Mouse (Mus musculus) effector memory CD4-positive, alpha-beta T cell, adult 5 months (primary cell): ENCODE measurements around the gene Tyms. TPM values are rescaled to one million over a fixed set of nuclear protein-coding genes. Genes with fewer than 3 reads are reported as not detected.

Experiments used
- polyA plus RNA-seq: library from polyadenylated mRNA; unstranded; fragments of 100-300 nt; shearing (Covaris generic); gene quantifications from one replicate; pipeline ENCODE4 v1.2.1, GENCODE M21; 2017

Gene Tyms
- polyA plus RNA-seq: 12.8 TPM

DNA sequence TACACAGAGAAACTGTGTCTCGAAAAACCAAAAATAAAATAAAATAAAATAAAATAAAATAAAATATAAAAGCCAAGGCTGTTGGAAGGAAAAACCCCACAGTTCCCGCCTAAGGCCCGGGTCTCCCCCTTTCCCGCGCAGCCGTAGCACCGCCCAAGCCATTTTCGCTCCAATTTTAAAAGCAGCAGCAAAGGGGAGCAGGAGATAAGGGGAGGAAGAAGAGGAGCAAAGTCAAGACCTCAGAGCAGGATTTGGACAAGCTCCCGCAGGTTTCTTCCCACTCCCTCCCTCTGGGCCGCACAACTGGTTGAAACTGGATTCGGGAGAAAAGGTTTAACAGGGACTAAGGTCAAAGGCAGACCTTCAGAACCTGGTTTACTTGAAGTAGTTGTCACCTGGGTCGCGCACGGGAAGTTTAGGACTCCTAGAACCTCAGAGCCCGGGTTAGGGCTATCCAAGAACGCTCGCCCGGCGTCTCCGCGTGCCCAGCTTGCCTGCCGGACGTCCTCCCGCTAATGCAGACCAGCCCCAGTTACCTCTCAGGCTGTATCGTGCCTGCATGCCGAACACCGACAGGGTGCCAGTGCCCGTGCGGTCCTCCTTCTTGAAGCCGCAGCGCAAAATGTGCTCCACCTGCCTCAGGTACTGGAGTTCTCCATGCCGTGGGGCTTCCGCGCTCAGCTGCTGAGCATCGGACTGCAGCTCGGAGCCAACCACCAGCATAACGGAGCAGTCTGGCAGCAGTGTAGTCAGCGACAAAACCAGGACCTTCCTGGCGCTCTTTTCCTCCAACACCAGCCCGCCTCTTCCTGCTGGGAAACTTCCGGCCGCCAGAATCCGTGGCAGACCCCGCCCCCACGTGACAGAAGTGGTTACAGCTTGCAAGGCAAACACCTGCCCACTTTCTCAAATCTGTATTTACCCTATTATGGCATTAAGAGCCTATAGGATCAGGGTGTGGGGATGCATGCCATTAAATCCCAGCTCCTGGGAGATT lies at the start of gene Tyms:
TSS of gene Tyms (minus strand) at position 793 of the 997 bp plus-strand sequence.

DNA sequence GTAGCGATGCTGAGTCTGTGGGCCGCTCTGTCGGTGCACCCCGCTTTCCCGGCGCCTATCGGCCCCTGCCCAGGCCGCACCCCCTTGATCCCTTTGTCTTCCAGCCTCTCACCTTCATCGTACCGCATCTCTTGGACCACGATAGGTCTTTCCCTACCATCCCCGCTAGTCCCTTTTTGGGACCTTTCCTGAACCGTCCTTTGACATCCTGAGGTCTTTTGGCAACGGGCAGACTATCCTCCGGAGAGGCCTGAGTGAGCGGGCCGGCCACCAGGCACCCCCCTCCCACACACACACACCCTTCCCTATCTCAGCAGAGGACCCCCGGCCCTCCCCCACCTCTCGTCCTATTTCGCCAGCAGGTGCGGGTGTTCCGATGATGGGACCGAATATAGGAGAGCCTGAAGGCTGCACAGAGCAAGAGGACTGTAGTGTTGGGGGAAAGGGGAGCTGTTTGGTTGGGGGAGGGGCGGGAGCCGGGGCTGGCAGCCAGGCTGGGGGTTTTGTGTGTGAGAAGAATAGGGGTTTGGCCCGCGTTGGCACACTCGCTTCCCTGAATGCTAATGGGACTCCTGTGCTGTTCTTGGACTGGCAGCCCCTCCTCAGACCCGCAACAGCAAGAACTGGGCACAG lies 32.4 kb upstream of the Tyms start, which contains the start of gene 3110082J24Rik:
TSS of gene 3110082J24Rik (minus strand) at position 419 of the 633 bp plus-strand sequence.

GRCm38 (mm10) chr5:30104841-30105667 lies 31.6 kb upstream of the Tyms start, which contains the start of gene Garem2:
Gene Garem2, plus strand, starts transcription at chr5:30105161.

DNA sequence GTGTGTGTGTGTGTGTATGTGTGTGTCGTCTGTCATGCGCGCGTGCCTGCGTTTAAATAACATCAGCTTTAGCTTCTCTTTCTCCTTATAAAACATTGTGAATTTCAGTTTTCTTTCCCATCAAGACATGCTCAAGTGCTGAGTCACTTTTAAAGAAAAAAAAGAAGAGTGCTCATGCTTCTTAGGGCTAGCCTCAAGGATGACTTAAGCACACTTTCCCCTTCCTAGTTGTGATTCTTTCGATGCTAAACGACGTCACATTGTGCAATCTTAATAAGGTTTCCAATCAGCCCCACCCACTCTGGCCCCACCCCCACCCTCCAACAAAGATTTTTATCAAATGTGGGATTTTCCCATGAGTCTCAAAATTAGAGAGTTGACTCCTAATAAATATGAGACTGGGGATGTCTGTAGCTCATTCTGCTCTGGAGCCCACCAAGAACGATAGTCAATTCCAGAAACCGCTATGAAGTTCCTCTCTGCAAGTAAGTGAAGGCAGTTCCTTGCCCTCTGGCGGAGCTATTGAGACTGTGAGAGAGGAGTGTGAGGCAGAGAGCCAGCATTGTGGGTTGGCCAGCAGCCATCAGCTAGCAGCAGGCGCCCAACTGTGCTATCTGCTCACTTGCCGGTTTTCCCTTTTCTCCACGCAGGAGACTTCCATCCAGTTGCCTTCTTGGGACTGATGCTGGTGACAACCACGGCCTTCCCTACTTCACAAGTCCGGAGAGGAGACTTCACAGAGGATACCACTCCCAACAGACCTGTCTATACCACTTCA lies 60.5 kb downstream of the Tyms start, which contains the start of gene Il6:
TSS of gene Il6 (plus strand) at position 389 of the 778 bp plus-strand sequence.

Other genes with a start within 250 kb of the Tyms start
- gene Il6, start 60.5 kb downstream of the Tyms start, polyA plus RNA-seq: not detected
- gene Garem2, start 31.5 kb upstream of the Tyms start, polyA plus RNA-seq: 0.16 TPM
- gene 3110082J24Rik, start 32.5 kb upstream of the Tyms start, polyA plus RNA-seq: not detected
- gene Hadha, start 81.5 kb upstream of the Tyms start, polyA plus RNA-seq: 73.2 TPM
- gene Hadhb, start 81.6 kb upstream of the Tyms start, polyA plus RNA-seq: 213 TPM
- gene Adgrf3, start 132.1 kb upstream of the Tyms start, polyA plus RNA-seq: not detected
- gene Selenoi, start 159.0 kb upstream of the Tyms start, polyA plus RNA-seq: 17.2 TPM
- gene Drc1, start 207.8 kb upstream of the Tyms start, polyA plus RNA-seq: 0.60 TPM